Mouse (Mus musculus) hindbrain, embryonic 11.5 days (tissue): ENCODE results near the gene Nrn1. TPM values are rescaled to one million over a fixed set of nuclear protein-coding genes. Genes with fewer than 3 reads are reported as not detected.
A peak's percentile ranks its signal among the peaks of the same experiment; 100 is the strongest.

ENCODE experiments used
- ATAC-seq: fragments of 200-750 bp; cut with Nextera tagmentation; 2 replicates; pipeline ENCODE4 v1.8.0; 2017; ENCODE audit warnings: mild to moderate bottlenecking, moderate TSS enrichment, moderate library complexity; ENCODE audit not compliant: low FRiP score
- DNase-seq: peaks from one replicate; pipeline ENCODE4 v3.0.0-alpha.2; 2015; ENCODE audit warnings: low spot score
- H3K27ac ChIP-seq: fragments of 300-500 bp; sonication (generic); 2 replicates; pipeline ENCODE4 v1.5.1; 2014; ENCODE audit warnings: mild to moderate bottlenecking, low read depth, low read length
- H3K27me3 ChIP-seq: fragments of 300-500 bp; sonication (generic); 2 replicates; pipeline ENCODE4 v1.6.1; 2014; ENCODE audit warnings: mild to moderate bottlenecking, low read length, moderate library complexity, mixed read lengths; ENCODE audit not compliant: control insufficient read depth, insufficient read depth
- H3K36me3 ChIP-seq: fragments of 300-500 bp; sonication (generic); 2 replicates; pipeline ENCODE4 v1.6.1; 2014; ENCODE audit warnings: mild to moderate bottlenecking, low read length, moderate library complexity, mixed read lengths; ENCODE audit not compliant: control insufficient read depth, insufficient read depth
- H3K4me1 ChIP-seq: fragments of 300-500 bp; sonication (generic); replicated peaks from 2 replicates; pipeline ENCODE4 v1.6.1; 2014; ENCODE audit warnings: low read length, mixed read lengths; ENCODE audit not compliant: control insufficient read depth, insufficient read depth
- H3K4me2 ChIP-seq: fragments of 300-500 bp; sonication (generic); replicated peaks from 2 replicates; pipeline ENCODE4 v1.6.1; 2014; ENCODE audit warnings: mild to moderate bottlenecking, low read depth, low read length
- H3K4me3 ChIP-seq: fragments of 300-500 bp; sonication (generic); 2 replicates; pipeline ENCODE4 v1.5.1; 2014; ENCODE audit warnings: low read depth, low read length
- H3K9ac ChIP-seq: fragments of 300-500 bp; sonication (generic); 2 replicates; pipeline ENCODE4 v1.6.1; 2014; ENCODE audit warnings: low read depth, low read length
- H3K9me3 ChIP-seq: fragments of 300-500 bp; sonication (generic); 2 replicates; pipeline ENCODE4 v1.6.1; 2016; ENCODE audit warnings: low read length; ENCODE audit not compliant: control insufficient read depth
- WGBS: fragments of 180-500 bp; shearing (Covaris S2); extraction: QIAGEN DNeasy Blood & Tissue Kit; methylation state at CpG from one replicate; pipeline ENCODE4 v1.1.7; 2014; 5-methylcytosine and 5-hydroxymethylcytosine counted together
- polyA plus RNA-seq: library from polyadenylated mRNA; unstranded; fragments of >200 nt; fragmentation: Nextera tagmentation; extraction: Ambion mirVana; gene quantifications from 2 replicates; pipeline ENCODE4 v1.2.1, GENCODE M21; 2014

The Nrn1 gene
- polyA plus RNA-seq, 1 experiment from 2014 or later, result 39.5 TPM

DNA sequence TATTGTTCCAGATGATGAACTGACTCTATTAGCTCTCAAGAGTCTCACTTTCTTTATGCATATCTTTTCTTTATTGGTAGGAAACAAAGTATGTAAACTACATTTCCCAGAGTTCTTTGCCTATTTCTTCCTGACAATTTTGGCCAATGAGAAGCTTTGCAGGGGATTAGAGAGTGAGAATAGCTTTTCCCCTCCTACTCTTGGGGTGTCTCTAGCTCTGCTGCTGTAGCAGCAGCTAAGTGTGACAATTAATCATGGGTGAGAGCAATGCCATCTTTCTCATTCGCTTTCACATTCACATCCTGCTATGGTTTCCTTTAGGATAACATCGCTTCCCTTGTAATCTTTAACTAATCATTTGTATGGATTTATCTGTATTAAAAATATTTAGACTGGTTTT, 18.2 kb downstream of the Nrn1 start:
- Histone ChIP-seq H3K4me3 (no peak overlapping the region), H3K4me1 (no peaks in the 10 kb centered on the region), H3K36me3 (no peaks in the 10 kb centered on the region), H3K9me3 (no peaks in the 10 kb centered on the region), H3K27ac (no peak overlapping the region), H3K4me2 (no peak overlapping the region), H3K27me3 (peaks cover 3% of the 10 kb centered on the region), H3K9ac (no peak overlapping the region)
- DNase-seq (no peak), ATAC-seq (no peak)
- WGBS, result 61% methylated on average over 2 of the region's 2 CpGs

DNA sequence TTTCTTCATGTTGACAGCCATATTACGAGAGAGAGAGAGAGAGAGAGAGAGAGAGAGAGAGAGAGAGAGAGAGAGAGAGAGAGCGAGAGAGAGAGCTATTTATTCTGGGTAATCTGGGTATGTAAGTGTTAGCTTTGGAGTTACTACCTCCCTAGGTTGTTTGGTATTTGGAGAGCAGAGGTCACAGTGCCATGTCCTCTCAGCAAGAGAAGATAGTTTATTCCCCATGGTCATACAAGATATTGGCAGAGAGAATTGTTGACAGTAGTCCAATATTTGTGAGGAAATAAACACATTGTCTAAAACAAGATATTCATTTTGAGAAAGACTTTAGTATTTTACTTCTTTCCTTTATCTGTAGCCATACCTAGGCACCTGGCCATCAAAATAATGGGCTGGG, 20.8 kb downstream of the Nrn1 start:
- no peak overlapping the region for H3K27ac ChIP-seq
- DNase-seq (no peak), ATAC-seq (no peak)
- no peak overlapping the region for H3K9ac ChIP-seq
- WGBS, result 71% methylated on average over 2 of the region's 2 CpGs
- H3K4me3 ChIP-seq, result no peak overlapping the region
- no peaks in the 10 kb centered on the region for H3K4me1 ChIP-seq
- no peaks in the 10 kb centered on the region for H3K9me3 ChIP-seq
- H3K4me2 ChIP-seq, result no peak overlapping the region
- H3K27me3 ChIP-seq, result no peaks in the 10 kb centered on the region
- no peaks in the 10 kb centered on the region for H3K36me3 ChIP-seq

DNA sequence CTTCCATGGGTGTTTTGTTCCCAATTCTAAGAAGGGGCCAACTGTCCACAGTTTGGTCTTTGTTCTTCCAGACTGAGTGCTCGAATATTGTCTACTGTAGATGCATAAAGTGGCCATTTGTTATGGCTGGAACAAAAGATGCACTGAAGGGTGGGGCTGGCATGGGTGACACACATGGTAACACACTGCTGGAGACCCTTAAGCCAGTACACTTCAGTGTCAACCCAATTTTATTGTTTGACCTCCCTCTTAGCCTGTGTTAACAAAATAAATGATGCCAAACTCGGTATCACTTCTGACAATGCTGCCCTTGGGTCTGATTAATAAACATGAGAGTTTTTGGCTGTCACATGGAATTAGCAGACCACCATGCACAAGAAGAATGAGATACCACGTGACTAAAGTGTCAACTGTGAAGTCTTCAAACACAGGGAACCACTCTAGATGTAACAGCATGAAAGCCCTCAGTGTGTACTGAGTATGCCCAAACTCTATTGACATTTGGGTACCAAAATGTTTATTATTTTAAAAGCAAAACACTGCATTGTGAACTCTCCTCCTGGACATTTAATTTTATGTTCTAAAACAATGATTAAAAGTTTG, 27.7 kb downstream of the Nrn1 start:
- no peaks in the 10 kb centered on the region for H3K9me3 ChIP-seq
- H3K4me2 ChIP-seq, result no peak overlapping the region
- H3K36me3 ChIP-seq, result no peaks in the 10 kb centered on the region
- ATAC-seq (peak; percentile 54; the same call in 1 of the 2 replicates), DNase-seq (peak; percentile 7)
- no peak overlapping the region for H3K27ac ChIP-seq
- 39% methylated on average over 3 of the region's 3 CpGs for WGBS
- H3K27me3 ChIP-seq, result no peaks in the 10 kb centered on the region
- no peaks in the 10 kb centered on the region for H3K4me1 ChIP-seq
- no peak overlapping the region for H3K9ac ChIP-seq
- no peak overlapping the region for H3K4me3 ChIP-seq

GRCm38 (mm10) chr13:36696351-36696771, 38.6 kb downstream of the Nrn1 start:
- no peak for DNase-seq
- no peak overlapping the region for H3K9ac ChIP-seq
- H3K9me3 ChIP-seq, result no peaks in the 10 kb centered on the region
- no peaks in the 10 kb centered on the region for H3K27me3 ChIP-seq
- no peak for ATAC-seq
- H3K4me2 ChIP-seq, result no peak overlapping the region
- H3K4me1 ChIP-seq, result no peaks in the 10 kb centered on the region
- no peaks in the 10 kb centered on the region for H3K36me3 ChIP-seq
- H3K27ac ChIP-seq, result no peak overlapping the region
- 91% methylated on average over 8 of the region's 8 CpGs for WGBS
- no peak overlapping the region for H3K4me3 ChIP-seq

DNA sequence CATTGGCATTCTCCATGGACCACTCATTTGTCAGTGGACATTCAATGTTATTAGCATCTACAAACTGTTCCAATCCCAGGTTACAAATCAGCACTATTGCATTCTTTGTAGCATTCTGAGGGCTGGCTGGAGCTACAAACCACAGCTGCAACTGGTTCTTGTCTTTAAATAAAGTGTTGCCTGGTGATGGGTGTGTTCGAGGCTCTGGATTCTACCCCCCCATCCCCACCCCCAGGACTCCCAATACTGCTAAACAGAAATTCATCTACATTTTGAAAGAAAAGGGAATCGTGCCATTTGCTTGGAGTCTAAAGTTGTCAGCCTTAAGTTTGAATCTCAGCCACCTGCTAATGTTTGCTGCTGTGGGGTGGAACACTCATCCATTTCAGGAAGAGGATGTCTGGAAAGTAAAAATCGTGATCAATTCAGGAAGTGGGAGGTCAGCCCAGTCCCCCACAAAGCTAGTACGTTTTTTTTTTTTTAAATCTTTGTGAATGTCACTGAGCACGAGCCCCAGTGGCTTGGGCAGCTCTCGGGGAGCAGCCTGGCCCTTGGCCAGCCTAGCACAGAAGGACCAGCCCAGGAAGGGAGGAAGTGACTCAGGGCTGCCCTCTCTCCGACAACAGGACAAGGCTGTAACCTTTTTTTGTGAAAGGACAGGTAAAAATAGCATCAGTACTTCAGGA, 39.3 kb downstream of the Nrn1 start:
- WGBS, result 73% methylated on average over 7 of the region's 7 CpGs
- no peaks in the 10 kb centered on the region for H3K9me3 ChIP-seq
- no peaks in the 10 kb centered on the region for H3K36me3 ChIP-seq
- no peak overlapping the region for H3K4me2 ChIP-seq
- H3K27me3 ChIP-seq, result no peaks in the 10 kb centered on the region
- H3K4me1 ChIP-seq, result no peaks in the 10 kb centered on the region
- no peak for DNase-seq
- H3K9ac ChIP-seq, result no peak overlapping the region
- no peak for ATAC-seq
- no peak overlapping the region for H3K4me3 ChIP-seq
- no peak overlapping the region for H3K27ac ChIP-seq

DNA sequence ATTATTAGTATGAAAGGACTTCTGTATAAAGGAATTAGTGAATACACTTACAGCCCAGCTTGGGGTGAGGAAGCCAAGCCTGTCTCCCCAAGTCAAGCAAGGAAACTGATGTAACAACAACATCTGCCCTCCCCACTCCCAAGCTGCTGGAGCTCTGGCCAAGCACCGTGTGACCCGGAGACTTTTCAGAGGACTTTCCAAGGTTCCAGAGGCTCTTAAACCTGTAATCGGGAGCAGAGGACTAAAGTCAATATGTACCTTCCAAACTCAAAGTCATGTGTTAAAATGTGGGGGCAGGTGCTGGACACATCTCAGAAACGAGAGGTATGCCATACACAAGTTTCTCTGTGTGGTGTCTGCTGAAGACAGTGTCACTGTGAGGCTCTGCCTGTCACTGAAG, 51.4 kb downstream of the Nrn1 start:
- H3K9me3 ChIP-seq, result no peaks in the 10 kb centered on the region
- no peak overlapping the region for H3K4me3 ChIP-seq
- DNase-seq (no peak), ATAC-seq (no peak)
- no peak overlapping the region for H3K4me2 ChIP-seq
- no peaks in the 10 kb centered on the region for H3K27me3 ChIP-seq
- H3K9ac ChIP-seq, result no peak overlapping the region
- no peaks in the 10 kb centered on the region for H3K4me1 ChIP-seq
- no peaks in the 10 kb centered on the region for H3K36me3 ChIP-seq
- 82% methylated on average over 4 of the region's 4 CpGs for WGBS
- no peak overlapping the region for H3K27ac ChIP-seq

GRCm38 (mm10) chr13:36680690-36681355, 54.1 kb downstream of the Nrn1 start:
- WGBS, result 93% methylated on average over 8 of the region's 8 CpGs
- no peak for ATAC-seq

DNA sequence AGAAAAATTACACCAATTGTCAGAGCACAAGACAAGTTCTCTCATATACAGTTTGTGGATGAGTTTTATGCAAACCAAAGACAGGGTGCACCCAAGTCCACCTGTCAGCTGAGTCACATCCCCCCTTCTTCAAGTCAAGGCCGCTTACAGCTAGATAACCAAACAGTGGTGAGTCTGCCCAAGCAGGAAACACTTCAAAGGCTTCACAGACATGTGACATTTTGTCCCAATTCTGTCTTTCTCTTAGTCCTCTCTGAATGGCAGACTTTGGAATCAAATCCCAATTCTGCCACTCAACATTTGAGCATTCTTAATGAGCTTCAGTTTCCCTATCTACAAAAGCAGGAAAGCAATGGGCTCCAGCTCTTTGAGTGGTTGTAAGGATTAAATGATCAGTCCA, 55.6 kb downstream of the Nrn1 start:
- Histone ChIP-seq H3K4me3 (no peak overlapping the region), H3K27ac (no peak overlapping the region), H3K36me3 (no peaks in the 10 kb centered on the region), H3K4me1 (no peaks in the 10 kb centered on the region), H3K27me3 (no peaks in the 10 kb centered on the region), H3K9ac (no peak overlapping the region), H3K9me3 (no peaks in the 10 kb centered on the region), H3K4me2 (no peak overlapping the region)
- DNase-seq (no peak), ATAC-seq (no peak)
- WGBS, result 87% methylated on average over 1 of the region's 1 CpGs

More at GRCm38 (mm10) chr13:36680690-36681355, 54.1 kb downstream of the Nrn1 start:
- Histone ChIP-seq H3K27me3 (no peaks in the 10 kb centered on the region), H3K36me3 (no peaks in the 10 kb centered on the region), H3K4me1 (no peaks in the 10 kb centered on the region), H3K9ac (no peak overlapping the region), H3K27ac (no peak overlapping the region), H3K4me2 (no peak overlapping the region), H3K4me3 (no peak overlapping the region), H3K9me3 (no peaks in the 10 kb centered on the region)
- DNase-seq, result no peak
